Mouse (Mus musculus) forebrain, embryonic 13.5 days (tissue): ENCODE data around the gene Spata45. TPM values are rescaled to one million over a fixed set of nuclear protein-coding genes. Genes with fewer than 3 reads are reported as not detected.
A peak's percentile ranks its signal among the peaks of the same experiment; 100 is the strongest.

ENCODE experiments used
- ATAC-seq: fragments of 200-750 bp; cut with Nextera tagmentation; 2 replicates; pipeline ENCODE4 v1.8.0; 2017
- H3K27ac ChIP-seq: fragments of 300-500 bp; sonication (generic); 2 replicates; pipeline ENCODE4 v1.5.1; 2015; ENCODE audit warnings: inconsistent platforms, mild to moderate bottlenecking, moderate library complexity
- H3K27me3 ChIP-seq: fragments of 300-500 bp; sonication (generic); 2 replicates; pipeline ENCODE4 v1.6.1; 2015; ENCODE audit warnings: mild to moderate bottlenecking, inconsistent platforms
- H3K36me3 ChIP-seq: fragments of 300-500 bp; sonication (generic); 2 replicates; pipeline ENCODE4 v1.6.1; 2015; ENCODE audit warnings: mild to moderate bottlenecking, inconsistent platforms; ENCODE audit not compliant: poor library complexity, severe bottlenecking
- H3K4me1 ChIP-seq: fragments of 300-500 bp; sonication (generic); 2 replicates; pipeline ENCODE4 v1.6.1; 2015; ENCODE audit warnings: inconsistent platforms
- H3K4me2 ChIP-seq: fragments of 300-500 bp; sonication (generic); 2 replicates; pipeline ENCODE4 v1.6.1; 2015; ENCODE audit warnings: inconsistent platforms, mild to moderate bottlenecking, moderate library complexity
- H3K4me3 ChIP-seq: fragments of 300-500 bp; sonication (generic); 2 replicates; pipeline ENCODE4 v1.5.1; 2015; ENCODE audit warnings: mild to moderate bottlenecking, inconsistent platforms
- H3K9ac ChIP-seq: fragments of 300-500 bp; sonication (generic); 2 replicates; pipeline ENCODE4 v1.6.1; 2015; ENCODE audit warnings: mild to moderate bottlenecking, inconsistent platforms
- H3K9me3 ChIP-seq: fragments of 300-500 bp; sonication (generic); replicated peaks from 2 replicates; pipeline ENCODE4 v1.6.1; 2016; ENCODE audit warnings: inconsistent platforms
- WGBS: fragments of 180-500 bp; shearing (Covaris S2); methylation state at CpG from one replicate; pipeline ENCODE4 v1.1.7; 2015; 5-methylcytosine and 5-hydroxymethylcytosine counted together
- polyA plus RNA-seq: library from polyadenylated mRNA; unstranded; fragments of >200 nt; fragmentation: Nextera tagmentation; extraction: Ambion mirVana; gene quantifications from 2 replicates; pipeline ENCODE4 v1.2.1, GENCODE M21; 2015

Gene Spata45
- polyA plus RNA-seq, 1 experiment from 2014 or later: not detected

- 94% methylated on average over 2 of the region's 2 CpGs for WGBS
- H3K9me3 ChIP-seq: no peaks in the 10 kb centered on the region
- no peaks in the 10 kb centered on the region for H3K27me3 ChIP-seq
- H3K4me3 ChIP-seq: no peak overlapping the region
- no peak overlapping the region for H3K27ac ChIP-seq
- H3K4me1 ChIP-seq: no peaks in the 10 kb centered on the region
- H3K9ac ChIP-seq: no peak overlapping the region
- H3K4me2 ChIP-seq: no peak overlapping the region
- ATAC-seq: no peak
- H3K36me3 ChIP-seq: no peaks in the 10 kb centered on the region
These were observed 8.8 kb downstream of the Spata45 start for GRCm38 (mm10) chr1:191045264-191045663.

- no peak overlapping the region for H3K4me3 ChIP-seq
- no peak overlapping the region for H3K27ac ChIP-seq
- no peaks in the 10 kb centered on the region for H3K36me3 ChIP-seq
- ATAC-seq: no peak
- H3K4me1 ChIP-seq: no peaks in the 10 kb centered on the region
- no peaks in the 10 kb centered on the region for H3K9me3 ChIP-seq
- 72% methylated on average over 7 of the region's 7 CpGs for WGBS
- H3K9ac ChIP-seq: no peak overlapping the region
- H3K4me2 ChIP-seq: no peak overlapping the region
- H3K27me3 ChIP-seq: no peaks in the 10 kb centered on the region
These were observed 9.9 kb downstream of the Spata45 start for GRCm38 (mm10) chr1:191046231-191046824.

GRCm38 (mm10) chr1:191053555-191053954 lies 17.1 kb downstream of the Spata45 start:
- H3K4me1 ChIP-seq: no peaks in the 10 kb centered on the region
- H3K36me3 ChIP-seq: no peaks in the 10 kb centered on the region
- H3K9me3 ChIP-seq: no peaks in the 10 kb centered on the region
- no peak overlapping the region for H3K9ac ChIP-seq
- H3K4me3 ChIP-seq: no peak overlapping the region
- no peak overlapping the region for H3K4me2 ChIP-seq
- H3K27ac ChIP-seq: no peak overlapping the region
- H3K27me3 ChIP-seq: no peaks in the 10 kb centered on the region
- WGBS: 96% methylated on average over 3 of the region's 3 CpGs
- ATAC-seq: no peak

GRCm38 (mm10) chr1:191054870-191055532 lies 18.6 kb downstream of the Spata45 start:
- no peaks in the 10 kb centered on the region for H3K27me3 ChIP-seq
- no peak overlapping the region for H3K27ac ChIP-seq
- H3K4me2 ChIP-seq: no peak overlapping the region
- no peaks in the 10 kb centered on the region for H3K36me3 ChIP-seq
- WGBS: 74% methylated on average over 8 of the region's 8 CpGs
- no peaks in the 10 kb centered on the region for H3K9me3 ChIP-seq
- ATAC-seq: no peak
- H3K4me1 ChIP-seq: no peaks in the 10 kb centered on the region
- H3K4me3 ChIP-seq: no peak overlapping the region
- no peak overlapping the region for H3K9ac ChIP-seq

GRCm38 (mm10) chr1:191055533-191055873 lies 19.1 kb downstream of the Spata45 start:
- no peak for ATAC-seq
- Histone ChIP-seq H3K4me3 (no peak overlapping the region), H3K27me3 (no peaks in the 10 kb centered on the region), H3K27ac (no peak overlapping the region), H3K9me3 (no peaks in the 10 kb centered on the region), H3K9ac (no peak overlapping the region), H3K36me3 (no peaks in the 10 kb centered on the region), H3K4me1 (no peaks in the 10 kb centered on the region), H3K4me2 (no peak overlapping the region)
- WGBS: 69% methylated on average over 2 of the region's 2 CpGs

- H3K9me3 ChIP-seq: no peaks in the 10 kb centered on the region
- H3K4me3 ChIP-seq: no peak overlapping the region
- no peak overlapping the region for H3K4me2 ChIP-seq
- no peak overlapping the region for H3K27ac ChIP-seq
- ATAC-seq: no peak
- H3K27me3 ChIP-seq: no peaks in the 10 kb centered on the region
- H3K9ac ChIP-seq: no peak overlapping the region
- WGBS: 68% methylated on average over 3 of the region's 3 CpGs
- H3K36me3 ChIP-seq: no peaks in the 10 kb centered on the region
- H3K4me1 ChIP-seq: peaks cover 6% of the 10 kb centered on the region; the same call in 1 of the 2 replicates
These were observed 21.0 kb downstream of the Spata45 start for GRCm38 (mm10) chr1:191057461-191057860.

GRCm38 (mm10) chr1:191062241-191062780 lies 25.9 kb downstream of the Spata45 start:
- Histone ChIP-seq H3K4me1 (peaks cover 19% of the 10 kb centered on the region), H3K4me3 (peak overlapping the region; percentile 89), H3K4me2 (peak overlapping the region; percentile 87), H3K36me3 (peaks cover 13% of the 10 kb centered on the region), H3K27ac (no peak overlapping the region), H3K9me3 (no peaks in the 10 kb centered on the region), H3K27me3 (no peaks in the 10 kb centered on the region), H3K9ac (peak overlapping the region; percentile 74)
- WGBS: 6% methylated on average over 15 of the region's 15 CpGs
- peak; percentile 58 for ATAC-seq

GRCm38 (mm10) chr1:191062781-191063485 lies 26.5 kb downstream of the Spata45 start, which contains the start of the genes Tatdn3 and Nsl1:
Gene Tatdn3, minus strand, starts transcription at chr1:191062932.
Gene Nsl1, plus strand, starts transcription at chr1:191063012.
- no peaks in the 10 kb centered on the region for H3K27me3 ChIP-seq
- WGBS: under 1% methylated on average over 56 of the region's 56 CpGs
- H3K9me3 ChIP-seq: no peaks in the 10 kb centered on the region
- ATAC-seq: peak; percentile 93
- peak within 1 kb of the TSS; percentile 87 for H3K4me2 ChIP-seq
- H3K4me1 ChIP-seq: peaks cover 19% of the 10 kb centered on the region
- peak within 1 kb of the TSS; percentile 74 for H3K9ac ChIP-seq
- peaks cover 20% of the 10 kb centered on the region for H3K36me3 ChIP-seq
- peak within 1 kb of the TSS; percentile 66 for H3K27ac ChIP-seq
- H3K4me3 ChIP-seq: peak within 1 kb of the TSS; percentile 89

- Histone ChIP-seq H3K9me3 (no peaks in the 10 kb centered on the region), H3K27me3 (no peaks in the 10 kb centered on the region), H3K9ac (peak overlapping the region; percentile 74), H3K4me1 (peaks cover 19% of the 10 kb centered on the region), H3K27ac (no peak overlapping the region), H3K36me3 (peaks cover 27% of the 10 kb centered on the region), H3K4me3 (peak overlapping the region; percentile 89), H3K4me2 (peak overlapping the region; percentile 87)
- no peak for ATAC-seq
- 62% methylated on average over 9 of the region's 9 CpGs for WGBS
These were observed 27.3 kb downstream of the Spata45 start for GRCm38 (mm10) chr1:191063700-191064099.

- Histone ChIP-seq H3K27me3 (no peaks in the 10 kb centered on the region), H3K9ac (no peak overlapping the region), H3K27ac (no peak overlapping the region), H3K4me3 (no peak overlapping the region), H3K4me2 (no peak overlapping the region), H3K9me3 (no peaks in the 10 kb centered on the region), H3K4me1 (peaks cover 19% of the 10 kb centered on the region), H3K36me3 (peaks cover 35% of the 10 kb centered on the region)
- ATAC-seq: no peak
- WGBS: 89% methylated on average over 2 of the region's 2 CpGs
These were observed 28.1 kb downstream of the Spata45 start for GRCm38 (mm10) chr1:191064535-191064934.

- Histone ChIP-seq H3K4me2 (no peak overlapping the region), H3K27ac (no peak overlapping the region), H3K9ac (no peak overlapping the region), H3K4me3 (no peak overlapping the region), H3K4me1 (peaks cover 19% of the 10 kb centered on the region), H3K27me3 (no peaks in the 10 kb centered on the region), H3K36me3 (peaks cover 42% of the 10 kb centered on the region), H3K9me3 (no peaks in the 10 kb centered on the region)
- 85% methylated on average over 4 of the region's 4 CpGs for WGBS
- no peak for ATAC-seq
These were observed 28.7 kb downstream of the Spata45 start for GRCm38 (mm10) chr1:191065188-191065587.

- no peak overlapping the region for H3K4me3 ChIP-seq
- H3K4me2 ChIP-seq: no peak overlapping the region
- no peaks in the 10 kb centered on the region for H3K9me3 ChIP-seq
- H3K9ac ChIP-seq: no peak overlapping the region
- peaks cover 11% of the 10 kb centered on the region for H3K4me1 ChIP-seq
- H3K27me3 ChIP-seq: no peaks in the 10 kb centered on the region
- H3K27ac ChIP-seq: no peak overlapping the region
- peaks cover 73% of the 10 kb centered on the region for H3K36me3 ChIP-seq
- 80% methylated on average over 5 of the region's 5 CpGs for WGBS
- ATAC-seq: no peak
These were observed 31.9 kb downstream of the Spata45 start for GRCm38 (mm10) chr1:191068377-191068776.
